Mouse (Mus musculus) spleen, adult 2 months (tissue): Measurements from ENCODE around the gene Tmem132d. TPM values are rescaled to one million over a fixed set of nuclear protein-coding genes. Genes with fewer than 3 reads are reported as not detected.

Source experiments
- DNase-seq, 2 experiments: peaks; one replicate each; pipeline versions ENCODE4 v3.0.0 to v3.0.0-alpha.2; 2012 to 2021; ENCODE audit warnings: low spot score in 2 of 2, low read depth in 1 of 2
- H3K27ac ChIP-seq: fragments of 200-500 bp; 2 replicates; pipeline ENCODE4 v1.5.1; 2012; ENCODE audit warnings: low read length, inconsistent platforms; ENCODE audit not compliant: insufficient read depth
- H3K27me3 ChIP-seq: fragments of 200-500 bp; 2 replicates; pipeline ENCODE4 v1.6.1; 2012; ENCODE audit warnings: mild to moderate bottlenecking, moderate library complexity, low read length, inconsistent platforms; ENCODE audit not compliant: control insufficient read depth, insufficient read depth
- H3K36me3 ChIP-seq: fragments of 200-500 bp; 2 replicates; pipeline ENCODE4 v1.6.1; 2012; ENCODE audit warnings: mild to moderate bottlenecking, low read length, inconsistent platforms; ENCODE audit not compliant: control insufficient read depth, insufficient read depth
- H3K4me1 ChIP-seq: fragments of 200-500 bp; 2 replicates; pipeline ENCODE4 v1.6.1; 2011; ENCODE audit warnings: inconsistent platforms; ENCODE audit not compliant: control insufficient read depth, insufficient read depth, insufficient read length
- H3K4me3 ChIP-seq: fragments of 200-500 bp; 2 replicates; pipeline ENCODE4 v1.5.1; 2011; ENCODE audit warnings: mild to moderate bottlenecking, inconsistent platforms; ENCODE audit not compliant: insufficient read depth, insufficient read length; ENCODE audit errors: extremely low read depth
- CTCF ChIP-seq: fragments of 200-500 bp; IDR thresholded peaks from 2 replicates; pipeline ENCODE4 v1.5.1; 2011; ENCODE audit warnings: mild to moderate bottlenecking, inconsistent platforms; ENCODE audit not compliant: insufficient read depth, insufficient read length, insufficient replicate concordance; ENCODE audit errors: extremely low read depth
- POLR2A ChIP-seq: fragments of 200-500 bp; IDR thresholded peaks from 2 replicates; pipeline ENCODE4 v1.6.1; 2011; ENCODE audit warnings: low read depth, low read length, inconsistent platforms
- WGBS: fragments of 180-500 bp; shearing (Covaris S2); methylation state at CpG from one replicate; pipeline ENCODE4 v1.1.7; 2018; 5-methylcytosine and 5-hydroxymethylcytosine counted together
- polyA plus RNA-seq: library from polyadenylated mRNA; depleted of rRNA; stranded (reverse); fragments of >200 nt; gene quantifications from 2 replicates; pipeline ENCODE4 v1.2.3, GENCODE M21; 2012

Gene Tmem132d
- polyA plus RNA-seq, 1 experiment, result not detected

GRCm38 (mm10) chr5:127895176-127895575 lies 537.7 kb downstream of the Tmem132d start:
- 82% methylated on average over 1 of the region's 1 CpGs for WGBS
- no peak for DNase-seq
- Histone ChIP-seq H3K4me1 (no peaks in the 10 kb centered on the region), H3K36me3 (no peaks in the 10 kb centered on the region), H3K27ac (no peak overlapping the region), H3K4me3 (no peak overlapping the region; the same call in 1 of the 2 replicates), H3K27me3 (no peaks in the 10 kb centered on the region)
- TF ChIP-seq CTCF (no peak), POLR2A (no peak)

- Histone ChIP-seq H3K27ac (no peak overlapping the region), H3K4me3 (no peak overlapping the region), H3K4me1 (no peaks in the 10 kb centered on the region), H3K27me3 (no peaks in the 10 kb centered on the region), H3K36me3 (no peaks in the 10 kb centered on the region)
- DNase-seq, result no peak
- 92% methylated on average over 18 of the region's 18 CpGs for WGBS
- TF ChIP-seq CTCF (no peak), POLR2A (no peak)
Measured at GRCm38 (mm10) chr5:127885566-127886505, 547.0 kb downstream of the Tmem132d start.

GRCm38 (mm10) chr5:127883021-127883420 lies 549.9 kb downstream of the Tmem132d start:
- 84% methylated on average over 9 of the region's 10 CpGs for WGBS
- TF ChIP-seq POLR2A (no peak), CTCF (no peak)
- Histone ChIP-seq H3K4me3 (no peak overlapping the region), H3K27me3 (no peaks in the 10 kb centered on the region), H3K4me1 (no peaks in the 10 kb centered on the region), H3K36me3 (no peaks in the 10 kb centered on the region), H3K27ac (no peak overlapping the region)
- no peak for DNase-seq

- 77% methylated on average over 6 of the region's 6 CpGs for WGBS
- Histone ChIP-seq H3K4me3 (no peak overlapping the region), H3K27ac (no peak overlapping the region), H3K36me3 (no peaks in the 10 kb centered on the region), H3K4me1 (no peaks in the 10 kb centered on the region), H3K27me3 (no peaks in the 10 kb centered on the region)
- no peak for DNase-seq
- TF ChIP-seq CTCF (no peak), POLR2A (no peak)
Measured at GRCm38 (mm10) chr5:127874461-127874860, 558.4 kb downstream of the Tmem132d start.

GRCm38 (mm10) chr5:127865157-127865556 lies 567.7 kb downstream of the Tmem132d start:
- Histone ChIP-seq H3K27ac (no peak overlapping the region), H3K27me3 (no peaks in the 10 kb centered on the region), H3K4me1 (no peaks in the 10 kb centered on the region), H3K36me3 (no peaks in the 10 kb centered on the region), H3K4me3 (no peak overlapping the region)
- TF ChIP-seq CTCF, result no peak
- TF ChIP-seq POLR2A, result no peak
- 86% methylated on average over 6 of the region's 6 CpGs for WGBS
- no peak for DNase-seq

GRCm38 (mm10) chr5:127859719-127860118 lies 573.2 kb downstream of the Tmem132d start:
- no peaks in the 10 kb centered on the region for H3K4me1 ChIP-seq
- DNase-seq, result no peak
- no peak overlapping the region for H3K4me3 ChIP-seq
- TF ChIP-seq CTCF (no peak), POLR2A (no peak)
- H3K36me3 ChIP-seq, result no peaks in the 10 kb centered on the region
- 81% methylated on average over 2 of the region's 2 CpGs for WGBS
- no peak overlapping the region for H3K27ac ChIP-seq
- no peaks in the 10 kb centered on the region for H3K27me3 ChIP-seq

- H3K4me1 ChIP-seq, result no peaks in the 10 kb centered on the region
- TF ChIP-seq POLR2A, result no peak
Measured at GRCm38 (mm10) chr5:127852305-127852704, 580.6 kb downstream of the Tmem132d start.

More at GRCm38 (mm10) chr5:127852305-127852704, 580.6 kb downstream of the Tmem132d start:
- no peak for DNase-seq
- no peaks in the 10 kb centered on the region for H3K36me3 ChIP-seq
- no peak overlapping the region for H3K27ac ChIP-seq
- WGBS, result 85% methylated on average over 1 of the region's 1 CpGs
- no peaks in the 10 kb centered on the region for H3K27me3 ChIP-seq
- H3K4me3 ChIP-seq, result no peak overlapping the region
